Mouse (Mus musculus) heart, postnatal 36 days (tissue): Measurements from ENCODE around the gene Cd47. TPM values are rescaled to one million over a fixed set of nuclear protein-coding genes. Genes with fewer than 3 reads are reported as not detected.

Experiments used
- DNase-seq, 2 experiments: peaks; one replicate each; pipeline ENCODE4 v3.0.0; 2021 to 2022
- intact Hi-C: fragments of 180-260 bp; cut with DNase I; formaldehyde crosslinking; loops from one replicate; pipeline ENCODE4 v1.15.1; 2025
- total RNA-seq, 2 experiments: library from RNA; stranded (reverse); gene quantifications; 2 replicates each; pipeline ENCODE4 v1.2.3; 2021

Gene Cd47
- total RNA-seq, 2 experiments from 2014 or later: 82.9 to 83.0 TPM

DNA sequence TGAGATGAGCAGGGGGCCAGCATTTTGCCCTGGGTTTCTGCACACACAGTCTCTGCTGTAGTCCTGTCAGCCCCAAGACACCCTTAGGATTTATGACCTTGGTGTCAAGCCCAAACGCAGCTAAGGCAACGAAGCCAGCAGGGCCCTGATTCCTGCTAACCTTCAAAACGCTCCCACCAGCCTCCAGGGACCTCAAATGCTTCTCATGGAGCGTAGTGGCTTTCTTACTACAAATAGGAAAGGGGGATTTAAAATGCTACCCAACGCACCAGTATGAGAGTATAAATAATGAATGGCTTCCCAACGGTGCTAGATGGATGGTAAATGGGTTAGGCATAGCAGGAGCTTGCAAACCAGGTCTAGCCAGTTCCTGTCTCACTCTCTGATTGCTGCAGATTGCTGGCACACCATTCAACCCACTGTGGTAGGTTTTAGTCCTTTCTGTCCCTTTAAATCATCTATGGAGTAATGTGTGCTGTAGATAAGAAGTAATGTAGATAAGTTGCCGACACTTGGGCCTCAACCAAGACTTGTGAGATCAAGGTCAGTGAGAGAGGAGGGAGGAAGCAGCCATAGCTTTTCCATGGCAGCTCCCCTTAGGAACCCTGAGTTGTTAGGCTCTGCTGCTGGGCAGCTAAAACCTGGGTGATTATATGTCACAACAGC is 164.1 kb downstream of the Cd47 start:
- intact Hi-C loops: no loop called here
- DNase-seq: no peak

Other genes with a start within 250 kb of the Cd47 start
- gene Ift57, start 101.3 kb upstream of the Cd47 start, total RNA-seq: 10 to 100 TPM; 12.5 to 15.7 TPM